Mouse (Mus musculus): Measurements from ENCODE around the gene Ifi27l2b. TPM values are rescaled to one million over a fixed set of nuclear protein-coding genes. Genes with fewer than 3 reads are reported as not detected.

Gene Ifi27l2b
- polyA plus RNA-seq, 1 experiment = not detected

- DNase-seq (ENCODE audit: extremely low spot score in 1 of 2, low spot score in 1 of 2) = no peak
These were observed 19.4 kb downstream of the Ifi27l2b start for GRCm38 (mm10) chr12:103437601-103438000.

DNA sequence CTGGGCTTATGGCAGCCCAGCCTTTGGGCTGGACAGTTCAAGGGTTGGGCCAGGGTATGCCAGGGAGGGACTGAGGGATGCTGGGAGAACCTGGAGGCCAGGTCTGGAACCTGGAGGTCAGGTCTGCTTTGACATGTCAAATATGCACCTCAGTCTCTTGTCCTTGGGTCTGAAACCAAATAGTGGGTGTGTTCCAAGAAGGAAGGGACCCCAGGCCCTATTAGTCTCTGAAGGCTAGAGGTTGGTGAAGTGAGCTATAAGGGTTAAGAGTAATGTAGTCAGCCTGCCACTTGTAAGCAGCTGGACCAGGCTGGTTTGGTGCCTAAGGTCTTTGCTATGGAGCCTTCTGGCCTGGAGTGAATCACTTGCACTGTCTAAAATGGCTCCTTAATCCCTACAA is 22.2 kb downstream of the Ifi27l2b start:
- DNase-seq (ENCODE audit: extremely low spot score in 1 of 2, low spot score in 1 of 2) = no peak

DNA sequence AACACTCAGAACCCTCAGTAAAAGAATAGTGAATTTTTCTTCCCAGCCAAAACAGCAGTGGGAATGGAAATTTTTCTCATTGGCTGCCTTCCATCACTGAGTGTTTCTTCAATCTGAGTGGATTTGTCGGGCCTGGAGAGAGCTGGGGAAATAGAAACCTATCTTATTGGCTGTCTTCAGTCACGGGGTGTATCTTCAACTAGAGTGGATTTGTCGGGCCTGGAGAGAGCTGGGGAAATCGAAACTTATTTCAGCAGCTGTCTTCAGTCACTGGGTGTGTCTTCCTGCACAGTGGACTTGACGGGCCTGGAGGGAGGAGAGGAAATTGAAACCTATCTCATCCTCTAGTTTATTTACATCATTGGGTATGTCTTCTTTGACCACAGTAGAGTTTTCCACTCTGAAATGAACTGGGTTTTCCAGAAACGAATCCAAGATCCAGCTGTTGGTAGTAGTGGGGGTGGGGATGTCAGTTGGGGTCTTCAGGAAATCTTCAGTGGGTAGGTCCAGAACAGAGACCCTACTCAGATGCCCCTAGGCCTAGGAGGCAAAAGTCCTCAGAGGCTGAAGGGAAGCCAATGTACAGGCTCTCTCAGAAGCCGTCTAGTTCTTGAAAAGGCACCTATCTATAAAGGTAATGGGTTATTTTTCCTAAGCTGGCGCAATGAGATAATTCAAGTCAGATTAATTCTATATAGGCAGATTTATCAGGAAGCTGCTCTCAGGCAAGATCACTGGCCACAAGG is 22.9 kb downstream of the Ifi27l2b start, which contains the start of gene Ifi27:
Gene Ifi27, plus strand, starts transcription at position 226 of the 746 bp plus-strand sequence.
- peak; percentile 62 to 83 for DNase-seq (ENCODE audit: extremely low spot score in 1 of 2, low spot score in 1 of 2)

GRCm38 (mm10) chr12:103433430-103433829 is 23.6 kb downstream of the Ifi27l2b start:
- DNase-seq (ENCODE audit: extremely low spot score in 1 of 2, low spot score in 1 of 2) = no peak

DNA sequence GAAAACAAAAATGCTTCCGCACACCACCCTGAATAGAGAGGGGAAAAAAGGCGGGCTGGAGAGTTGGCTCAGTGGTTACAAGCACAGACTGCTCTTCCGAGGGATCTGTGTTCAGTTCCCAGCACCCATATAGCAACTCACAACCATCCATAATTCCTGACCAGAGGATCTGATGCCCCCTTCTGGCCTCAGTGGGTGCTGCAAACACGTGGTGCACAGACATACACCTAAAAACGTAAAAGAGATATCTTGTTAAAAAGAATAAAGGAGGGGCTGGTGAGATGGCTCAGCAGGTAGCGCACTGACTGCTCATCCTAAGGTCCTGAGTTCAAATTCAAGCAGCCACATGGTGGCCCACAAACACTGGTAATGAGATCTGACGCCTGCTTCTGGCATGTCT is 30.3 kb downstream of the Ifi27l2b start:
- DNase-seq (ENCODE audit: extremely low spot score in 1 of 2, low spot score in 1 of 2) = no peak

GRCm38 (mm10) chr12:103425729-103426470 is 31.1 kb downstream of the Ifi27l2b start, which contains the start of gene Ddx24:
Gene Ddx24, minus strand, starts transcription at chr12:103425830.
- peak; percentile 99 for DNase-seq (ENCODE audit: extremely low spot score in 1 of 2, low spot score in 1 of 2)

GRCm38 (mm10) chr12:103425016-103425728 is 31.9 kb downstream of the Ifi27l2b start:
- DNase-seq (ENCODE audit: extremely low spot score in 1 of 2, low spot score in 1 of 2) = peak in 1 of 2 experiments; percentile 51

GRCm38 (mm10) chr12:103408144-103408543 is 48.9 kb downstream of the Ifi27l2b start:
- peak; percentile 49 to 72 for DNase-seq (ENCODE audit: extremely low spot score in 1 of 2, low spot score in 1 of 2)

DNA sequence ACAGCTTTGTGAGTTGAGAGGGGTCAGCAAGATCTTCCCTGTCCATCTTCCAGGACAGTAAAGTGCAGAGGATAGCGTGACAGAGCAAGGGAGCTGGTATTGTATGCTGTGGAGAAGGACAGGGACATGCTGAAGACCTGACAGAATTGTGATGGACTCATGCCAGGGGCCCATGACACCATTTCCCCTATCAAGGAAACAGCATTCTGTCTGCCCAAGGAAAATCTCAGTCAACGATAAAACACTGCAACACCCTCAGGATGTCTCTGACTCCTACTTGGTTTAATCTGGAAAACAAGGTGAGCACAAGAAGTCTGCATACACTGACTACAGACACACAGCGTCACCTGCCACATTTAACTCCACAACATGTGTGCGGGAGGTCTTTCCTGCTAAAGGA is 49.3 kb downstream of the Ifi27l2b start, which contains the start of gene 9330161L09Rik:
Gene 9330161L09Rik, minus strand, starts transcription at position 101 of the 400 bp plus-strand sequence.
- DNase-seq (ENCODE audit: extremely low spot score in 1 of 2, low spot score in 1 of 2) = no peak

GRCm38 (mm10) chr12:103404131-103404530 is 52.9 kb downstream of the Ifi27l2b start:
- DNase-seq (ENCODE audit: extremely low spot score in 1 of 2, low spot score in 1 of 2) = no peak

Other genes starting within 250 kb of the Ifi27l2b start
- 7.2 and 7.8 TPM in 2 replicates for gene Prima1, start 215.1 kb downstream of the Ifi27l2b start, polyA plus RNA-seq (2012; rRNA removed)
- gene Fam181a, start 146.2 kb downstream of the Ifi27l2b start, polyA plus RNA-seq (2012; rRNA removed) = 4.6 and 7.1 TPM in 2 replicates
- gene Asb2, start 101.2 kb downstream of the Ifi27l2b start, polyA plus RNA-seq (2012; rRNA removed) = 7.6 TPM in 2 replicates
- gene Otub2, start 68.5 kb downstream of the Ifi27l2b start, polyA plus RNA-seq (2012; rRNA removed) = 23.6 and 24.4 TPM in 2 replicates
- gene 9330161L09Rik, start 49.4 kb downstream of the Ifi27l2b start, polyA plus RNA-seq (2012; rRNA removed) = 1.00 and 1.6 TPM in 2 replicates
- 136 and 141 TPM in 2 replicates for gene Ddx24, start 31.4 kb downstream of the Ifi27l2b start, polyA plus RNA-seq (2012; rRNA removed)
- gene Ifi27, start 23.0 kb downstream of the Ifi27l2b start, polyA plus RNA-seq (2012; rRNA removed) = 117 and 120 TPM in 2 replicates
- 14.3 and 15.4 TPM in 2 replicates for gene Ifi27l2a, start 13.5 kb downstream of the Ifi27l2b start, polyA plus RNA-seq (2012; rRNA removed)
- gene Ppp4r4, start 75.1 kb upstream of the Ifi27l2b start, polyA plus RNA-seq (2012; rRNA removed) = 20.8 and 23.5 TPM in 2 replicates
- gene Serpina10, start 174.2 kb upstream of the Ifi27l2b start, polyA plus RNA-seq (2012; rRNA removed) = 0.02 TPM in 1 of 2 replicates, not detected in the other
- not detected in 2 replicates for gene Serpina6, start 200.0 kb upstream of the Ifi27l2b start, polyA plus RNA-seq (2012; rRNA removed)
- gene Serpina16, start 218.9 kb upstream of the Ifi27l2b start, polyA plus RNA-seq (2012; rRNA removed) = not detected in 2 replicates
- gene Serpina1f, start 238.3 kb upstream of the Ifi27l2b start, polyA plus RNA-seq (2012; rRNA removed) = not detected in 2 replicates

Measured in frontal cortex, adult 2 months (tissue).